Mouse (Mus musculus) brain, adult 2 months (tissue): ENCODE measurements around the gene Zfp84.

Experiments
- DNase-seq: peaks from one replicate; pipeline ENCODE4 v3.0.0; 2011; ENCODE audit warnings: low read depth, low spot score

Gene Zfp84

DNA sequence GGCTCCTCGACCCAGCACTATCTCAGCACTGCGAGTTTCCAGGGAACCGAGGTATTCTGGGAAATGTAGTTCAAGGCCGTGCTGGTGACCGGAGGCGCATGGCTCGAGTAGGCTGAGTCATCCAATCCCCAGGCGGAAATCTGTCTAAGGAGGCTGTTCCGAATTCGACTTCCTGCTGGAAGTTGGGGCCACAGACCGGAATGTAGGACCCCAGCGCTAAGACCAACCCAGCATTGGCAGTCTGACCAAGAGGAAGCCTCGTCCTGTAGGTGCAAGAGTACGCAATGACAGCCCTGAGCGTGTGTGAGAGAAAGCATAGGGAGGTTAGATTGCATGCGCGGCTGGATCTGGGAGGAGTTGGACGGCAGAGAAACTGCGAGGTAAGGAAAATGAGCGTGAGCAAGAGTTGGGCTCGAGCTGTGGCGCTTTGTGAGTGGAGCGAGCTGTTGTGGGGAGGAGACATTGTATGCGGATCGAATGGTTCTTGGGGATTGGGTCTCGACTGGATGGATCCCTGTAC, 47.6 kb downstream of the Zfp84 start, which contains the start of gene Zfp790:
Gene Zfp790 (plus strand): TSS at position 205 of the 520 bp plus-strand sequence.
- DNase-seq = peak; percentile 99

- DNase-seq = peak; percentile 96
Measured at GRCm38 (mm10) chr7:29818619-29819254, 50.4 kb downstream of the Zfp84 start.

DNA sequence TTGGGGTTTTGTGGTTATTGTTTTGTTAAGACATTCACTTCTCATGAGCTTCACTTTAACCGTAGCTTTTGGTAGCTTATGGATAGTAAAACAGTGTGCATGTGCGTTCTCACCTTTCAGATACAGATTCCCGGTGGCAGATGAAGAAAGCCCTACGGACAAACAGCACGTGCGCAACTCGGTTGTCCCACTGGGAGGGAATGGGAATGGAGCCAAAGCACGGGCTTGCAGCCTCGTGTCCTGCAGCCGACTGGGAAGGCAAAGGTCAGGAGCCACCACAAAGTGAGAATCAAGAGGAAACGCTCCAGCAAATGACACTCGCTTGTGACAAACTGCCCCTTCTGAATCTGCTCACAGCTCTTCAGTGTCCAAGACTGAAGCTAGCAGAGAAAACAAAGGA, 59.6 kb downstream of the Zfp84 start:
- no peak for DNase-seq
